ENCODE assay signal across 19 mouse cellular contexts in the genomic region with DNA sequence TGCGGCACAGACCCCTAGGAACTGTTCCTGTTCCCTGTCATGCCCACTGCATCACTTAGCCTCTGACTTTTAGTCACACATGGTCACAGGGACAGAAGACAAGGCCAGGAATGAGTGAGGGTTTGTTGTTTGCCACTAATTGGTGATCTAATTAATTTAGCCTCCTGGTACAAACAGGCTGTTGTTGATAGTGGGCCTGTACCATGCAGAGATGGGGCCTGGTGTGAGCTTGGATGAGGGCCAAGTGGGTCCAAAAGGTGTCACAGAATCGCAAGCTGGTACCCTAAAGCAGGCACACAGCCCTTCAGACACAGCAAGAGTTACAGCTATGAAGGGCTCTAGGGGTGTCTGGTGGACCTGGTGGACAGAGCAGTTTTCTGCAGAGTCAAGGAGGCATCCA.
"Had no signal": no experiment of that assay in that cellular context is flagged by ENCODE, and none has a peak within 500 bp of the region (broad histone marks: within the 10 kb centered on the region; RNA-seq: fewer than 3 reads in every experiment).

No protein-coding gene starts in this region.

- H3K9me3 ChIP-seq: liver, embryonic 13.5 days; liver, embryonic 15.5 days; lung, embryonic 15.5 days; megakaryocyte, embryonic 14.5 days; midbrain, embryonic 12.5 days; neural tube, embryonic 12.5 days had no signal

- H3K9ac ChIP-seq: liver, embryonic 13.5 days; liver, embryonic 15.5 days; liver, postnatal 0 days; lung, embryonic 15.5 days; midbrain, embryonic 12.5 days; neural tube, embryonic 12.5 days had no signal

- H3K27me3 ChIP-seq: liver, embryonic 13.5 days; liver, embryonic 15.5 days; lung, embryonic 15.5 days; megakaryocyte, embryonic 14.5 days; neural tube, embryonic 12.5 days had no signal

- H3K4me2 ChIP-seq: liver, embryonic 13.5 days; liver, embryonic 15.5 days; lung, embryonic 15.5 days; midbrain, embryonic 12.5 days; neural tube, embryonic 12.5 days had no signal

- H3K4me1 ChIP-seq: liver, embryonic 13.5 days; liver, embryonic 15.5 days; lung, embryonic 15.5 days; megakaryocyte, embryonic 14.5 days; neural tube, embryonic 12.5 days had no signal

- H3K36me3 ChIP-seq: liver, embryonic 13.5 days; liver, embryonic 15.5 days; lung, embryonic 15.5 days; midbrain, embryonic 12.5 days; neural tube, embryonic 12.5 days had no signal

- H3K4me3 ChIP-seq: liver, embryonic 13.5 days; liver, embryonic 15.5 days; lung, embryonic 15.5 days; megakaryocyte, embryonic 14.5 days; midbrain, embryonic 12.5 days; neural tube, embryonic 12.5 days had no signal

- H3K27ac ChIP-seq: liver, embryonic 13.5 days; liver, embryonic 15.5 days; lung, embryonic 15.5 days; macrophage; midbrain, embryonic 12.5 days; neural tube, embryonic 12.5 days had no signal

- ATAC-seq: liver, postnatal 0 days; lung, postnatal 0 days had no signal

- DNase-seq: liver, embryonic 13.5 days; liver, postnatal 0 days; lung, adult 2 months; lung, postnatal 14 days; lung, postnatal 36 days; midbrain, embryonic 14.5 days; right cerebral cortex, postnatal 25 days; right cerebral cortex, postnatal 4 days; spleen, adult 18-20 months; thymus, adult 18-20 months; thymus, postnatal 14 days; thymus, postnatal 36 days had no signal
